Mouse (Mus musculus) neural tube, embryonic 15.5 days (tissue): ENCODE data around the gene Foxp4. TPM values are rescaled to one million over a fixed set of nuclear protein-coding genes. Genes with fewer than 3 reads are reported as not detected.
"Not testable (repeated sequence)": the region's sequence is repeated elsewhere in the genome, so short reads cannot be mapped to it uniquely, and the experiment has no call there.

Source experiments
- ATAC-seq: fragments of 200-750 bp; cut with Nextera tagmentation; 2 replicates; pipeline ENCODE4 v1.8.0; 2017; ENCODE audit warnings: mild to moderate bottlenecking, moderate TSS enrichment, moderate library complexity; ENCODE audit not compliant: low FRiP score
- H3K27ac ChIP-seq: fragments of 300-500 bp; sonication (generic); replicated peaks from 2 replicates; pipeline ENCODE4 v1.5.1; 2015; ENCODE audit warnings: mild to moderate bottlenecking, inconsistent platforms
- H3K27me3 ChIP-seq: fragments of 300-500 bp; sonication (generic); replicated peaks from 2 replicates; pipeline ENCODE4 v1.6.1; 2015; ENCODE audit warnings: inconsistent platforms
- H3K36me3 ChIP-seq: fragments of 300-500 bp; sonication (generic); 2 replicates; pipeline ENCODE4 v1.6.1; 2015; ENCODE audit warnings: inconsistent platforms
- H3K4me1 ChIP-seq: fragments of 300-500 bp; sonication (generic); 2 replicates; pipeline ENCODE4 v1.6.1; 2015; ENCODE audit warnings: inconsistent platforms
- H3K4me2 ChIP-seq: fragments of 300-500 bp; sonication (generic); 2 replicates; pipeline ENCODE4 v1.6.1; 2015; ENCODE audit warnings: inconsistent platforms, mild to moderate bottlenecking, moderate library complexity
- H3K4me3 ChIP-seq: fragments of 300-500 bp; sonication (generic); replicated peaks from 2 replicates; pipeline ENCODE4 v1.5.1; 2015; ENCODE audit warnings: mild to moderate bottlenecking, inconsistent platforms
- H3K9ac ChIP-seq: fragments of 300-500 bp; sonication (generic); replicated peaks from 2 replicates; pipeline ENCODE4 v1.6.1; 2015; ENCODE audit warnings: mild to moderate bottlenecking, inconsistent platforms
- H3K9me3 ChIP-seq: fragments of 300-500 bp; sonication (generic); replicated peaks from 2 replicates; pipeline ENCODE4 v1.6.1; 2016; ENCODE audit warnings: inconsistent platforms
- WGBS: fragments of 180-500 bp; shearing (Covaris S2); methylation state at CpG from one replicate; pipeline ENCODE4 v1.1.7; 2015; ENCODE audit warnings: mixed read lengths; 5-methylcytosine and 5-hydroxymethylcytosine counted together
- polyA plus RNA-seq: library from polyadenylated mRNA; unstranded; fragments of >200 nt; fragmentation: Nextera tagmentation; extraction: Ambion mirVana; gene quantifications from 2 replicates; pipeline ENCODE4 v1.2.1, GENCODE M21; 2015

Foxp4 gene
- polyA plus RNA-seq, 1 experiment from 2014 or later, result 31.9 TPM

DNA sequence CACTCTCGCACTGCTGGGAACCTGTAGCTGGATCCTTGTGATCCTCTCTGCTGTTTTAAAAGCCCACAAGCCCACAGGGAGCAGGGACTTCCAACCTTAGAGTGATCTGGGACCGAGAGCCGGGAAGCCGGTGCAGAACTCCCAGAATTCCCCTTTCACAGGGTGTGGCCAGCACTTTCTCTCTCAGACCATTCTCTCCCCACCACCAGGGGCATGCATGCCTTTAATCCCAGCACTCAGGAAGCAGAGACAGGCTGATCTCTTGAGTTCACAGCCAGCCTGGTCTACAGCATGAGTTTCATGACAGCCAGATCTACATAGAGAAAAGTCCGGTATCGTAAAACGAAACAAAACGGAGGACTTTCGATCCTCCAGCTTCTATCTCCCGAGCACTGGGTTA lies 54.6 kb downstream of the Foxp4 start:
- 94% methylated on average over 10 of the region's 10 CpGs for WGBS

DNA sequence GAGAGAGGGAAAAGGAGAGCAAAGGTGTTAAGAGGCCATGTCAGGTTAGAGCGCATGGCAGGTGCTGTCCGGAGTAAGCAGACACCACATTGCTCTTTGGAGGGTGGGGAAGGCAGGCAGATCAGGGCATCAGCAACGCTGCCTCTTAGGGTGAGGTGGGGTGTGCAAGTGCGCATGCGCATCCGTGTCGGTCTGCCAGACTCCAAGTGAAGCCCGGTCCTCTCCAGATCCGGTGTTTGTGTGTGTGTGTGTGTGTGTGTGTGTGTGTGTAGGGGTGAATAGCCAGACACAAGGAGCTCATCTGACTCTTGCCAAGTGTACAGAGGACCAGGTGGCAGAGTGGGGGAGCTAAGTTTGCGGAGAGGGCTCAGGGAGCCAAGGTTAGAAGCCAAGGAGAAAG lies 58.4 kb downstream of the Foxp4 start:
- H3K36me3 ChIP-seq, result peaks cover 22% of the 10 kb centered on the region
- H3K9ac ChIP-seq, result no peak overlapping the region
- H3K4me2 ChIP-seq, result no peak overlapping the region
- H3K9me3 ChIP-seq, result no peaks in the 10 kb centered on the region
- peaks cover 3% of the 10 kb centered on the region; the same call in 1 of the 2 replicates for H3K4me1 ChIP-seq
- ATAC-seq, result no peak
- peaks cover 22% of the 10 kb centered on the region for H3K27me3 ChIP-seq
- no peak overlapping the region for H3K4me3 ChIP-seq
- H3K27ac ChIP-seq, result no peak overlapping the region
- 62% methylated on average over 10 of the region's 10 CpGs for WGBS

More for the DNA sequence above, 54.6 kb downstream of the Foxp4 start:
- no peak for ATAC-seq
- H3K27ac ChIP-seq, result no peak overlapping the region
- H3K4me2 ChIP-seq, result no peak overlapping the region
- peaks cover 17% of the 10 kb centered on the region for H3K27me3 ChIP-seq
- H3K9ac ChIP-seq, result no peak overlapping the region
- peaks cover 26% of the 10 kb centered on the region for H3K4me1 ChIP-seq
- H3K9me3 ChIP-seq, result no peaks in the 10 kb centered on the region
- no peak overlapping the region for H3K4me3 ChIP-seq
- peaks cover 38% of the 10 kb centered on the region for H3K36me3 ChIP-seq

DNA sequence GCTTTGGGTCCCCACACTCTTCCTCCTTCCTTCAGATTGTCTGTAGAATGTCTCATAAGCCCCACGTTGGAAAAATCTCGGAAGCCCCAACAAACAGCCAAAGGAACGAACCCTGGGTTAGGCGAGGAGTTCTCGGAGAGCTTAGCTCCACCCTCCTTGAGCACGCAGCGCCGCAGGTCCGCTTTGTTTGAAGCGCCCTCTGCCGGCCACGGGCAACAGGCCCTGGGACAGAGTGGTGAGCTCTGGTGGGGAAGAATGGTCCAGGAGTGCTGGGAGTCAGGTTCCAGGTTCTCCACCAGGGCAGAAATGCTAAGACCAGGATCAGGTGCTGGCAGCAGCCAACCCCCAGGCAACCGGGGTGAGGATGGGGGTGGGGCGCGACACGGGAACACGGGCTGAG lies 59.9 kb downstream of the Foxp4 start:
- Histone ChIP-seq H3K9me3 (no peaks in the 10 kb centered on the region), H3K4me2 (peak overlapping the region; percentile 49), H3K4me1 (peaks cover 3% of the 10 kb centered on the region; the same call in 1 of the 2 replicates), H3K36me3 (peaks cover 7% of the 10 kb centered on the region; the same call in 1 of the 2 replicates), H3K27ac (no peak overlapping the region), H3K9ac (no peak overlapping the region), H3K27me3 (peaks cover 14% of the 10 kb centered on the region), H3K4me3 (no peak overlapping the region)
- peak; percentile 73 for ATAC-seq
- 5% methylated on average over 17 of the region's 17 CpGs for WGBS

DNA sequence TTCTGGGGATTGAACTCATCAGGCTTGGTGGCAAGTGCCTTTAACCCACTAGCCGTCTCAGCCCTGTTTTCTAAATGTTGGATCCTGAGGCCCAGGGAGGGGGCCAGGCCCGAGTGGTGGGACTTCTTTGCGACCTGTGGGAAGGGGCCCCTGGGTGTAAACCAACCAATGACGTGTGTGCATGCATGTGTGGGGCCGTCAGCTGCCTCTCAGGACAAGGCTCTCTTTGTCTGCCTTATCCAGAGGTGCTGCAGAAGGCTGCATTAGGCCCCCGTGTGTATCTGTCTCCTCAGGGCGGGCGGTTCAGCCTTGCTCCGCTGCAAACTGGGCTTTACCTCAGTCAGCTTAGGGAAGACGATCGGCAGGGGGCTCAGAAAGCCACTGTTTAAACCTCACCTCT lies 61.0 kb downstream of the Foxp4 start:
- Histone ChIP-seq H3K27me3 (peaks cover 13% of the 10 kb centered on the region; the same call in 1 of the 2 replicates), H3K4me3 (no peak overlapping the region), H3K4me1 (peaks cover 3% of the 10 kb centered on the region; the same call in 1 of the 2 replicates), H3K4me2 (no peak overlapping the region), H3K27ac (no peak overlapping the region), H3K9ac (no peak overlapping the region), H3K9me3 (no peaks in the 10 kb centered on the region), H3K36me3 (peaks cover under 1% of the 10 kb centered on the region; the same call in 1 of the 2 replicates)
- ATAC-seq, result no peak
- 15% methylated on average over 11 of the region's 11 CpGs for WGBS

DNA sequence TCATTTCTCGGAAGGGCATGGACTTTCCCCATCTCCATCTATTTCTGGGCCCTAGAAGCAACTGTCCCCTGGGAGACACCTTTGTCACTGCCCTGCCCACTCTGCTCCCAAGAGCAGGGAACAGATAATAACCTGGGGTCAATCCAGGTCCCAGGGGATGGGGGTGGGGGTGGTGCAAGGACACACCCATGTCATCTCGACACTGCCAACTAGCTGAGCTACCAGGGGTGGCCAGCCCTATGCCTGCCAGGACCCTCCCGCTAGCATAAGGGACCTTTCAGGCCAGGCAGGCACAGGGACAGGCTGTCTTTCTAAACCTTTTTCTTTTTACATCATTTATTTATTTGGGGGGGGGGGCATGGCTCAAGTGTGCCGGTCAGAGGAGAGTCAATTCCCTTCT lies 61.4 kb downstream of the Foxp4 start:
- no peaks in the 10 kb centered on the region for H3K36me3 ChIP-seq
- no peaks in the 10 kb centered on the region for H3K9me3 ChIP-seq
- no peak overlapping the region for H3K27ac ChIP-seq
- ATAC-seq, result no peak
- H3K9ac ChIP-seq, result no peak overlapping the region
- 53% methylated on average over 4 of the region's 4 CpGs for WGBS
- H3K4me3 ChIP-seq, result no peak overlapping the region
- no peak overlapping the region for H3K4me2 ChIP-seq
- H3K4me1 ChIP-seq, result peaks cover 3% of the 10 kb centered on the region; the same call in 1 of the 2 replicates
- H3K27me3 ChIP-seq, result 0 out of 2 replicates have a peak, but pooled peaks cover 11% of the 10 kb centered on the region

DNA sequence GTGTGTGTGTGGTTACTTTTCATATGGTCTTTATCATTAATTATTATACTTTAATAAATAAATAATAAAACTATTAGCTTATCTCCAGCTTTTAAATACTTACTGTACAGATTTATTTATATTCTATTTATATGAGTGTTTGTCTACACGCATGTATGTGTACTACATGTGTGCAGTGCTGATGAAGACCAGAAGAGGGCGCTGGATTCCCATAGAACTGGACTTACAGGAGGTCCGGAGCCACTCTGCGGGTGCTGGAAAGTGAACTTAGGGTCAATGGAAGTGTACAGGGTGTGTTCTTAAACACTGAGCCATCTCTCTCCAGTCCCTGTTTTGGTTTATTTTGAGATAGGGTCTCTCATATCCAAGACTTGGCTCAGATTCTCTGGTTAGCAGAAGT lies 68.9 kb downstream of the Foxp4 start:
- ATAC-seq, result no peak
- no peaks in the 10 kb centered on the region for H3K36me3 ChIP-seq
- H3K9ac ChIP-seq, result no peak overlapping the region
- no peak overlapping the region for H3K4me3 ChIP-seq
- 79% methylated on average over 4 of the region's 4 CpGs for WGBS
- peaks cover 15% of the 10 kb centered on the region for H3K27me3 ChIP-seq
- no peaks in the 10 kb centered on the region for H3K9me3 ChIP-seq
- H3K27ac ChIP-seq, result no peak overlapping the region
- no peak overlapping the region for H3K4me2 ChIP-seq
- H3K4me1 ChIP-seq, result 0 out of 2 replicates have a peak, but pooled peaks cover 7% of the 10 kb centered on the region

DNA sequence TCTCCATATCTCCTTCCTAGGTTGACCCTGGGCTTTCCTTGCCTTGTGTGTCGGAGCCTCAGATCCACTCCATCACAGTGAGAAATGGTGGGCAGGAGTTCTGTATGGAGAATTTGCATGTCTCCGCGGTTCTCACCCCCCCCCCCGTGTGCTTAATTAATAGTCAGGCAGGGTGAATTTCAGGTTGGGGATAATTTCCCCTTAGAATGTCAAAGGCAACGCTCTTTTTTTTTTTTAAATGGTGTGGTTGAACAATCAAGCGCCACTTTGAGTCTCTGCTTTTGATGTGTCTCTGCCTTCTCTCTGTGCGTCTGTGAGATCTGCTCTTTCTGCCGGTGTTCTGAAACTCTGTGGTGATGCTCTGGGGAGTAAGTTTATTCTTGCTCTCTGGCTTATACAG lies 69.5 kb downstream of the Foxp4 start:
- H3K4me2 ChIP-seq, result no peak overlapping the region
- H3K4me1 ChIP-seq, result 0 out of 2 replicates have a peak, but pooled peaks cover 7% of the 10 kb centered on the region
- H3K4me3 ChIP-seq, result no peak overlapping the region
- 73% methylated on average over 8 of the region's 8 CpGs for WGBS
- no peaks in the 10 kb centered on the region for H3K36me3 ChIP-seq
- H3K27me3 ChIP-seq, result peaks cover 15% of the 10 kb centered on the region
- no peak overlapping the region for H3K9ac ChIP-seq
- H3K27ac ChIP-seq, result no peak overlapping the region
- no peak for ATAC-seq
- H3K9me3 ChIP-seq, result no peaks in the 10 kb centered on the region

DNA sequence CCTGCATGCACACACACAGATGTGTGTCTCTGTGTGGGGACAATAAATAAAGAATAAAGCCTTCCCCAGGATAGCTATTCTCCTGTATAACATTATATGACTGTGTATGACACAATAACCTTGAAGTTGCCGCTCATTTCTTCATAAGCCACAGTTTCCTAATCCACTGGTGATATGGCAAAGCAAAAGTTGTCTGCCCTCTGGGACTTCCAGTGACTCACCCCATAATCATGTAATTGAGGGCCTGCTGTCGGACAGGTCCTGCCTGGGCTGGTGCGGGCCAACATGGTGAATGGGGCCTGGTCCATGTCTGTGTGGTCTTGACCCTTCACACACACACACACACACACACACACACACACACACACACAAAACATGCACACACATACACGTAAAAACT lies 70.7 kb downstream of the Foxp4 start:
- Histone ChIP-seq H3K4me2 (no peak overlapping the region), H3K27ac (no peak overlapping the region), H3K4me1 (0 out of 2 replicates have a peak, but pooled peaks cover 7% of the 10 kb centered on the region), H3K9ac (no peak overlapping the region), H3K36me3 (no peaks in the 10 kb centered on the region), H3K27me3 (peaks cover 15% of the 10 kb centered on the region), H3K4me3 (no peak overlapping the region), H3K9me3 (no peaks in the 10 kb centered on the region)
- no peak for ATAC-seq
- 93% methylated on average over 4 of the region's 4 CpGs for WGBS

DNA sequence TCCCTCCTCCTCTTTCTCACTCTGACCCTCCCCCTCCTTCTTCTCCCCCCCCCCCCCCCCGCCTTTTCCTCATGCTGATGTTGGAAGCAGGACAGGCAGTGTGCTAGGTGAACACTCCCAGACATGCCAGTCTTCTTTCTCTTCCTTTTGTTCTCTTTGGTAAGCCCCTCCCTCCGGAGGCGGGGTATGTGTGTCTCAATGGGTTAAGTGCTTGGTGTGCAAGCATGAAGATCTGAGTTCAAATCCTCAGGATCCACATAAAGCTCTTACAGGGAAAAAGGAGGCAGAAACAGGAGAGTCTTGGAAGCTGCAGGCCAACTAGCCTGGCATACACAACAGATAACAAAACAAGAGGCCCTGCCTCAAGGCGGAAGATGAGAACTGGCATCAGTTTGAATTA lies 71.1 kb downstream of the Foxp4 start:
- no peak overlapping the region for H3K9ac ChIP-seq
- WGBS, result 88% methylated on average over 3 of the region's 4 CpGs
- no peaks in the 10 kb centered on the region for H3K36me3 ChIP-seq
- no peak for ATAC-seq
- 0 out of 2 replicates have a peak, but pooled peaks cover 7% of the 10 kb centered on the region for H3K4me1 ChIP-seq
- peaks cover 15% of the 10 kb centered on the region for H3K27me3 ChIP-seq
- H3K4me2 ChIP-seq, result no peak overlapping the region
- no peaks in the 10 kb centered on the region for H3K9me3 ChIP-seq
- H3K27ac ChIP-seq, result no peak overlapping the region
- no peak overlapping the region for H3K4me3 ChIP-seq

DNA sequence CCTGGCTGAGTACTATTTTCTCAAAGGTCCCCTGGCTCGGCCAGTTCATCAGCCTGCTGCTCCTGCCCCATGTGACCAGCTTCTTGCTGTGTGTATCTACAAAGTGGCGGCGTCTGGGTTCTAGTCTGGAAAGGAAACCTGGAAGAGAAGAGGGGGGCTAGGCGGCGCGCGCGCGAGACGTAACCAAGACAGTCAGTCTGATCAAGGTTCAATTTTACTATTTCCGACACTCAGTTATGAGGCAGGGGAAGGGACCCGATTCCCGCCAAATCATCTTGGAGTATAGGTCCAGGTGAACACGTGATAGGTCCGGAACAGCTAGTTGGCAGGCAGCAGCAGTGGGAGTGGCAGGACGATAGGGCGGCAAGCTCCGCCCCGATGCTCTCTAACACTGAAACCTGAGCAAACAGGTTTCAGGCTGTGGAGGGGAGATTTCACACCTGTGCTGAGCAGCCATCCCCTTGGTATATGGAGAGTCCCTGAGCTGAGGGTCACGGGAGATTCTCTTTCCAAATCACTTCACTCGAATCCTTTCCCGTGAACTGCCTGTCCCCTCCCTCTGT lies 72.6 kb downstream of the Foxp4 start:
- H3K27me3 ChIP-seq, result peaks cover 15% of the 10 kb centered on the region
- not testable (repeated sequence) for H3K27ac ChIP-seq, H3K9me3 ChIP-seq, H3K36me3 ChIP-seq, ATAC-seq, H3K4me1 ChIP-seq
- 16% methylated on average over 22 of the region's 22 CpGs for WGBS
- H3K4me2 ChIP-seq, result peak overlapping the region; percentile 53
- peak overlapping the region; percentile 20 for H3K4me3 ChIP-seq
- H3K9ac ChIP-seq, result 0 out of 2 replicates have a peak overlapping the region, but pooled peaks have one; percentile 10

DNA sequence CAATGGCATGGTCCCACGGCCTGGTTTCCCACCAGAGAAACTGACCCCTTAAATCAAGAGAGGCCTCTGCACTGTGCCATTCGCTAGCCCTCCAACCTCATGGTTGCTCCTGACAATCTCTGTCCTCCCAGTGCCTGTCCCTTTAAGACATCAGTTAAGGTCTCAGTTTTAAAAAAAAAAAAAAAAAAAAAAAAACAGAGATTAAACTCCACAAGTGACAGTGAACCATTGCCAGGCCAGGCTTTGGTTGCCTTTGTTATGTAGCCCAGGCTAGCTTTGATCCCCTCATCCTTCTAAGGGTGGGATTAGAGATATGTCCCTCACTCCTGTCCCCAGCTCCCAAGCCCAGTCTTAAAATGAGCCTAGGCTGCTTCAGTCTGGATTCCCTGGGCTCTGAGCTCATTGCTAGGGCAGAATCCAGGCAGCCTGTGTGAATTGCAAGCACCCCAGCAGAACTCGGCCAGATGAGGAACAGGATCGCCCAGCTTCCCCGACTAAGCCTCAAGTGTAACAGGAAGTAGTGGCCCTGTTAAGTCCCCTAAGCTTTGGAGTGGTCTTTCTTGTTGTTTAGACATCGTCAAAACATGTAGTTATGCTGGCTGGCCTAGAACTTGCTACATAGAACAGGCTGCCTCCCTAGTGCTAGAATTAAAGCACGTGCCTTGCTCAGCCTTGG lies 73.7 kb downstream of the Foxp4 start:
- ATAC-seq, result no peak
- no peaks in the 10 kb centered on the region for H3K9me3 ChIP-seq
- H3K27ac ChIP-seq, result no peak overlapping the region
- H3K4me1 ChIP-seq, result 0 out of 2 replicates have a peak, but pooled peaks cover 7% of the 10 kb centered on the region
- H3K4me3 ChIP-seq, result no peak overlapping the region
- whole genome bisulfite sequencing, result 87% methylated on average over 7 of the region's 7 CpGs
- H3K27me3 ChIP-seq, result peaks cover 15% of the 10 kb centered on the region
- no peak overlapping the region for H3K9ac ChIP-seq
- H3K4me2 ChIP-seq, result no peak overlapping the region
- no peaks in the 10 kb centered on the region for H3K36me3 ChIP-seq

DNA sequence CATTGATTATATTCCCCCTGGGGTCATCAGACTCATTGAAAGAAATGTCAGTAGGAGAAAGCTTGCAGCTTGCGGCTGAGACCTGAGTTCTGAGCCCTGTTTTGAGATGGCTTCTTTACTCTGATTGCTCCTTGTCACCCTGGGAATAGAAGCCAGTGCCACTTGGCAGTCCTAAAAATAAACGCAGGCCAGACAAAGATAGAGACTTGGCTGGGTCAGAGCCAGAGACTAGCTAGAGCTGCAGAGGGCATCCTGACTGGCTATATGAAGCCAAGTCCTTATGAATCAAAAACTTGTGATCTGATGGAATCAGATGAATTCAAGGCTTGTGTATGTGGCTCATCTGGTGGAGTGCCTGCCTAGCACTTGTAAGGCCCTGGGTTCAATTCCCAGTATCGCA lies 74.4 kb downstream of the Foxp4 start:
- Histone ChIP-seq H3K4me3 (no peak overlapping the region), H3K27me3 (peaks cover 15% of the 10 kb centered on the region), H3K36me3 (no peaks in the 10 kb centered on the region), H3K27ac (no peak overlapping the region), H3K4me1 (0 out of 2 replicates have a peak, but pooled peaks cover 7% of the 10 kb centered on the region), H3K4me2 (no peak overlapping the region), H3K9me3 (no peaks in the 10 kb centered on the region), H3K9ac (no peak overlapping the region)
- WGBS, result 64% methylated on average over 3 of the region's 3 CpGs
- ATAC-seq, result no peak
